Comparison of ENCODE assay signal across 8 mouse cellular contexts in genomic region chrX:166509761-166510738, GRCm38 (mm10). TPM values are rescaled to one million over a fixed set of nuclear protein-coding genes. Genes with fewer than 3 reads are reported as not detected.
DNase-seq lines count a peak whose midpoint lies in the region; ATAC-seq and TF ChIP-seq lines count a peak whose summit lies in the region.

No protein-coding gene starts in this region.

- WGBS in hindbrain, embryonic 10.5 days, result 26% methylated on average over 64 of the region's 65 CpGs
- 10% methylated on average over 58 of the region's 65 CpGs for WGBS in lung, postnatal 0 days

- peaks cover 8% of the 10 kb centered on the region; the same call in 1 of the 2 replicates for H3K36me3 ChIP-seq in hindbrain, embryonic 10.5 days
- no peaks in the 10 kb centered on the region for H3K36me3 ChIP-seq in lung, postnatal 0 days (ENCODE audit: insufficient read depth, low read length)

- H3K9me3 ChIP-seq in hindbrain, embryonic 10.5 days, result no peaks in the 10 kb centered on the region
- no peaks in the 10 kb centered on the region for H3K9me3 ChIP-seq in lung, postnatal 0 days (ENCODE audit: low read length)

- no peak for TF ChIP-seq EP300 in lung, postnatal 0 days (IDR thresholded peaks at IDR 0.05)

- peak; percentile 98 for ATAC-seq in lung, postnatal 0 days

- H3K4me1 ChIP-seq in hindbrain, embryonic 10.5 days (replicated peaks), result 0 out of 2 replicates have a peak, but pooled peaks cover 5% of the 10 kb centered on the region
- H3K4me1 ChIP-seq in lung, postnatal 0 days (ENCODE audit: insufficient read depth, low read depth, low read length), result no peaks in the 10 kb centered on the region

- peak; percentile 96 for DNase-seq in MEL-GATA-1-ER (ENCODE audit: extremely low read depth, low read depth)
- peak; percentile 87 for DNase-seq in cerebellum, adult 8-10 months
- peak; percentile 95 for DNase-seq in forelimb bud, embryonic 11.5 days (ENCODE audit: low read depth, low spot score)
- peak; percentile 92 for DNase-seq in hindbrain, embryonic 10.5 days (ENCODE audit: low spot score)
- peak; percentile 96 for DNase-seq in layer of hippocampus, adult 9-11 months
- peak; percentile 97 for DNase-seq in lung, postnatal 0 days (ENCODE audit: low spot score)
- DNase-seq in ovary, postnatal 14 days (ENCODE audit: low spot score), result peak; percentile 79
- DNase-seq in thymus, postnatal 14 days, result peak; percentile 94

- peak overlapping the region; percentile 97 for H3K27ac ChIP-seq in hindbrain, embryonic 10.5 days
- H3K27ac ChIP-seq in lung, postnatal 0 days (ENCODE audit: low read length), result peak overlapping the region; percentile 96

- peak overlapping the region; percentile 63 for H3K4me3 ChIP-seq in hindbrain, embryonic 10.5 days
- H3K4me3 ChIP-seq in lung, postnatal 0 days (ENCODE audit: low read depth, low read length), result peak overlapping the region; percentile 53

- H3K4me2 ChIP-seq in lung, postnatal 0 days (replicated peaks; ENCODE audit: low read depth, low read length), result peak overlapping the region; percentile 49

- TF ChIP-seq CTCF in lung, postnatal 0 days (IDR thresholded peaks at IDR 0.05), result peak; percentile 43

- peak overlapping the region; percentile 66 for H3K9ac ChIP-seq in lung, postnatal 0 days (replicated peaks; ENCODE audit: low read depth)

- H3K27me3 ChIP-seq in hindbrain, embryonic 10.5 days (ENCODE audit: insufficient read depth, poor library complexity, severe bottlenecking), result peaks cover 19% of the 10 kb centered on the region
- no peaks in the 10 kb centered on the region for H3K27me3 ChIP-seq in lung, postnatal 0 days (replicated peaks; ENCODE audit: insufficient read depth, low read length)

RNA-seq across cellular contexts. Expression of gene Tceanc, which starts 8.3 kb away (rescaled TPM):
- 10.3 and 11.5 TPM in 2 replicates for polyA plus RNA-seq in hindbrain, embryonic 10.5 days (2016; fragmentation: Nextera tagmentation; extraction: Ambion mirVana)
- 10.1 and 11.5 TPM in 2 replicates for polyA plus RNA-seq in lung, postnatal 0 days (2015; fragmentation: Nextera tagmentation; extraction: Ambion mirVana)

RNA-seq across cellular contexts. Expression of gene Rab9, which starts 30.4 kb away (rescaled TPM):
- polyA plus RNA-seq in hindbrain, embryonic 10.5 days (2016; fragmentation: Nextera tagmentation; extraction: Ambion mirVana), result 43.3 and 44.8 TPM in 2 replicates
- polyA plus RNA-seq in lung, postnatal 0 days (2015; fragmentation: Nextera tagmentation; extraction: Ambion mirVana), result 74.2 and 88.3 TPM in 2 replicates

Comparison
In these comparisons a context has a peak if more than half of its experiments do, and no peak if none do; other contexts are left out.
1. Peak in every context shown above with its lines: DNase-seq, ATAC-seq, H3K4me3 ChIP-seq and H3K27ac ChIP-seq.